Mouse (Mus musculus): ENCODE results near the gene Rps6ka2. TPM values are rescaled to one million over a fixed set of nuclear protein-coding genes. Genes with fewer than 3 reads are reported as not detected.

Rps6ka2 gene
- total RNA-seq, 2 experiments from 2014 or later: 90.6 to 95.7 TPM

GRCm38 (mm10) chr17:7217791-7218329 is 47.9 kb downstream of the Rps6ka2 start:
- intact Hi-C loops (cut with DNase I): no loop called here
- DNase-seq: no peak

- intact Hi-C loops (cut with DNase I): no loop called here
- DNase-seq: no peak
These were observed 48.5 kb downstream of the Rps6ka2 start for GRCm38 (mm10) chr17:7218396-7218795.

- no peak for DNase-seq
- intact Hi-C loops (cut with DNase I): no loop called here
These were observed 49.3 kb downstream of the Rps6ka2 start for GRCm38 (mm10) chr17:7219044-7219718.

- intact Hi-C loops (cut with DNase I): no loop called here
These were observed 51.4 kb downstream of the Rps6ka2 start for GRCm38 (mm10) chr17:7221310-7221709.

GRCm38 (mm10) chr17:7222198-7222597 is 52.3 kb downstream of the Rps6ka2 start:
- no peak for DNase-seq
- intact Hi-C loops (cut with DNase I): no loop called here

More at GRCm38 (mm10) chr17:7221310-7221709, 51.4 kb downstream of the Rps6ka2 start:
- DNase-seq: no peak

GRCm38 (mm10) chr17:7228545-7228944 is 58.6 kb downstream of the Rps6ka2 start:
- intact Hi-C loops (cut with DNase I): no loop called here
- no peak for DNase-seq

GRCm38 (mm10) chr17:7231312-7231711 is 61.4 kb downstream of the Rps6ka2 start:
- intact Hi-C loops (cut with DNase I): no loop called here
- no peak for DNase-seq

- no peak for DNase-seq
- intact Hi-C loops (cut with DNase I): no loop called here
These were observed 61.9 kb downstream of the Rps6ka2 start for GRCm38 (mm10) chr17:7231790-7232189.

- intact Hi-C loops (cut with DNase I): no loop called here
These were observed 62.5 kb downstream of the Rps6ka2 start for GRCm38 (mm10) chr17:7232400-7232799.

GRCm38 (mm10) chr17:7233197-7233596 is 63.3 kb downstream of the Rps6ka2 start:
- DNase-seq: no peak
- intact Hi-C loops (cut with DNase I): no loop called here

More at GRCm38 (mm10) chr17:7232400-7232799, 62.5 kb downstream of the Rps6ka2 start:
- no peak for DNase-seq

GRCm38 (mm10) chr17:7237706-7238105 is 67.8 kb downstream of the Rps6ka2 start:
- peak in 1 of 2 experiments; percentile 7 for DNase-seq
- intact Hi-C loops (cut with DNase I): no loop called here

GRCm38 (mm10) chr17:7238766-7239165 is 68.9 kb downstream of the Rps6ka2 start:
- intact Hi-C loops (cut with DNase I): no loop called here
- DNase-seq: peak in 1 of 2 experiments; percentile 2

- peak in 1 of 2 experiments; percentile 1 for DNase-seq
- intact Hi-C loops (cut with DNase I): no loop called here
These were observed 70.6 kb downstream of the Rps6ka2 start for GRCm38 (mm10) chr17:7240526-7240925.

GRCm38 (mm10) chr17:7245078-7245477 is 75.2 kb downstream of the Rps6ka2 start:
- intact Hi-C loops (cut with DNase I): no loop called here

GRCm38 (mm10) chr17:7246893-7247556 is 77.1 kb downstream of the Rps6ka2 start:
- intact Hi-C loops (cut with DNase I): no loop called here

More at GRCm38 (mm10) chr17:7245078-7245477, 75.2 kb downstream of the Rps6ka2 start:
- DNase-seq: no peak

GRCm38 (mm10) chr17:7250373-7250772 is 80.5 kb downstream of the Rps6ka2 start:
- intact Hi-C loops (cut with DNase I): loop anchor here (5.0 kb wide), 1 partner anchor 103 kb away; no protein-coding TSS in a partner anchor
- DNase-seq: no peak

More at GRCm38 (mm10) chr17:7246893-7247556, 77.1 kb downstream of the Rps6ka2 start:
- DNase-seq: peak in 1 of 2 experiments; percentile 3

GRCm38 (mm10) chr17:7257208-7257607 is 87.3 kb downstream of the Rps6ka2 start:
- DNase-seq: no peak
- intact Hi-C loops (cut with DNase I): no loop called here

- DNase-seq: no peak
- intact Hi-C loops (cut with DNase I): no loop called here
These were observed 88.9 kb downstream of the Rps6ka2 start for GRCm38 (mm10) chr17:7258748-7259359.

- intact Hi-C loops (cut with DNase I): loop anchor here (5.0 kb wide), 1 partner anchor 118 kb away; no protein-coding TSS in a partner anchor
- no peak for DNase-seq
These were observed 90.4 kb downstream of the Rps6ka2 start for GRCm38 (mm10) chr17:7260360-7260759.

- no peak for DNase-seq
These were observed 92.1 kb downstream of the Rps6ka2 start for GRCm38 (mm10) chr17:7262056-7262455.

GRCm38 (mm10) chr17:7262620-7263019 is 92.7 kb downstream of the Rps6ka2 start:
- DNase-seq: no peak

More at GRCm38 (mm10) chr17:7262056-7262455, 92.1 kb downstream of the Rps6ka2 start:
- intact Hi-C loops (cut with DNase I): loop anchor here (5.0 kb wide), 1 partner anchor 120 kb away; no protein-coding TSS in a partner anchor

More at GRCm38 (mm10) chr17:7262620-7263019, 92.7 kb downstream of the Rps6ka2 start:
- intact Hi-C loops (cut with DNase I): loop anchor here (5.0 kb wide), 1 partner anchor 120 kb away; no protein-coding TSS in a partner anchor
